Mouse (Mus musculus) midbrain, embryonic 13.5 days (tissue): Measurements from ENCODE around the gene Ndufab1. TPM values are rescaled to one million over a fixed set of nuclear protein-coding genes. Genes with fewer than 3 reads are reported as not detected.

Experiments
- ATAC-seq: fragments of 200-750 bp; cut with Nextera tagmentation; 2 replicates; pipeline ENCODE4 v1.8.0; 2017; ENCODE audit warnings: mild to moderate bottlenecking, moderate TSS enrichment, moderate library complexity
- H3K27ac ChIP-seq: fragments of 300-500 bp; sonication (generic); 2 replicates; pipeline ENCODE4 v1.5.1; 2015; ENCODE audit warnings: inconsistent platforms, mild to moderate bottlenecking, moderate library complexity
- H3K27me3 ChIP-seq: fragments of 300-500 bp; sonication (generic); 2 replicates; pipeline ENCODE4 v1.6.1; 2015; ENCODE audit warnings: mild to moderate bottlenecking, inconsistent platforms
- H3K36me3 ChIP-seq: fragments of 300-500 bp; sonication (generic); 2 replicates; pipeline ENCODE4 v1.6.1; 2015; ENCODE audit warnings: mild to moderate bottlenecking, inconsistent platforms
- H3K4me1 ChIP-seq: fragments of 300-500 bp; sonication (generic); replicated peaks from 2 replicates; pipeline ENCODE4 v1.6.1; 2015; ENCODE audit warnings: inconsistent platforms
- H3K4me2 ChIP-seq: fragments of 300-500 bp; sonication (generic); replicated peaks from 2 replicates; pipeline ENCODE4 v1.6.1; 2015; ENCODE audit warnings: moderate library complexity, mild to moderate bottlenecking, inconsistent platforms
- H3K4me3 ChIP-seq: fragments of 300-500 bp; sonication (generic); replicated peaks from 2 replicates; pipeline ENCODE4 v1.5.1; 2015; ENCODE audit warnings: mild to moderate bottlenecking, inconsistent platforms
- H3K9ac ChIP-seq: fragments of 300-500 bp; sonication (generic); replicated peaks from 2 replicates; pipeline ENCODE4 v1.6.1; 2015; ENCODE audit warnings: mild to moderate bottlenecking, inconsistent platforms
- H3K9me3 ChIP-seq: fragments of 300-500 bp; sonication (generic); 2 replicates; pipeline ENCODE4 v1.6.1; 2016; ENCODE audit warnings: mild to moderate bottlenecking, inconsistent platforms
- WGBS: fragments of 180-500 bp; shearing (Covaris S2); methylation state at CpG from one replicate; pipeline ENCODE4 v1.1.7; 2015; 5-methylcytosine and 5-hydroxymethylcytosine counted together
- polyA plus RNA-seq: library from polyadenylated mRNA; unstranded; fragments of >200 nt; fragmentation: Nextera tagmentation; extraction: Ambion mirVana; gene quantifications from 2 replicates; pipeline ENCODE4 v1.2.1, GENCODE M21; 2015

Ndufab1 gene
- 635 and 660 TPM in 2 replicates for polyA plus RNA-seq

GRCm38 (mm10) chr7:122101747-122102244 lies at the start of gene Ndufab1:
Ndufab1 (minus strand) TSS chr7:122101886.
- WGBS: under 1% methylated on average over 43 of the region's 43 CpGs
- Histone ChIP-seq H3K27me3 (no peaks in the 10 kb centered on the region), H3K36me3 (peaks cover 15% of the 10 kb centered on the region), H3K4me2 (peak within 1 kb of the TSS; percentile 82), H3K4me1 (peaks cover 16% of the 10 kb centered on the region), H3K4me3 (peak within 1 kb of the TSS; percentile 70), H3K27ac (peak within 1 kb of the TSS; percentile 68), H3K9ac (peak within 1 kb of the TSS; percentile 90), H3K9me3 (no peaks in the 10 kb centered on the region)
- peak; percentile 99 for ATAC-seq

GRCm38 (mm10) chr7:122140991-122141390 lies 39.3 kb upstream of the Ndufab1 start:
- Histone ChIP-seq H3K27me3 (no peaks in the 10 kb centered on the region), H3K9ac (no peak overlapping the region), H3K4me2 (no peak overlapping the region), H3K27ac (no peak overlapping the region), H3K36me3 (peaks cover 92% of the 10 kb centered on the region), H3K9me3 (no peaks in the 10 kb centered on the region), H3K4me1 (no peaks in the 10 kb centered on the region), H3K4me3 (no peak overlapping the region)
- no peak for ATAC-seq

GRCm38 (mm10) chr7:122138190-122138589 lies 36.5 kb upstream of the Ndufab1 start:
- no peak overlapping the region for H3K4me2 ChIP-seq

GRCm38 (mm10) chr7:122137071-122137470 lies 35.4 kb upstream of the Ndufab1 start:
- H3K9me3 ChIP-seq: no peaks in the 10 kb centered on the region
- no peak overlapping the region for H3K4me2 ChIP-seq
- no peak for ATAC-seq
- no peak overlapping the region for H3K27ac ChIP-seq
- H3K9ac ChIP-seq: no peak overlapping the region
- H3K27me3 ChIP-seq: no peaks in the 10 kb centered on the region
- no peak overlapping the region for H3K4me3 ChIP-seq
- H3K36me3 ChIP-seq: peaks cover 74% of the 10 kb centered on the region
- H3K4me1 ChIP-seq: peaks cover 13% of the 10 kb centered on the region

More at GRCm38 (mm10) chr7:122138190-122138589, 36.5 kb upstream of the Ndufab1 start:
- Histone ChIP-seq H3K4me3 (no peak overlapping the region), H3K27ac (no peak overlapping the region), H3K27me3 (no peaks in the 10 kb centered on the region), H3K9ac (no peak overlapping the region), H3K9me3 (no peaks in the 10 kb centered on the region), H3K36me3 (peaks cover 83% of the 10 kb centered on the region), H3K4me1 (peaks cover 9% of the 10 kb centered on the region)
- ATAC-seq: no peak
- WGBS: 97% methylated on average over 5 of the region's 5 CpGs

- Histone ChIP-seq H3K9me3 (no peaks in the 10 kb centered on the region), H3K27me3 (no peaks in the 10 kb centered on the region), H3K4me2 (no peak overlapping the region), H3K4me1 (peaks cover 17% of the 10 kb centered on the region), H3K27ac (no peak overlapping the region), H3K9ac (no peak overlapping the region), H3K36me3 (peaks cover 55% of the 10 kb centered on the region), H3K4me3 (no peak overlapping the region)
- WGBS: 77% methylated on average over 10 of the region's 10 CpGs
- ATAC-seq: no peak
These were observed 33.4 kb upstream of the Ndufab1 start for GRCm38 (mm10) chr7:122135070-122135469.

- H3K9me3 ChIP-seq: no peaks in the 10 kb centered on the region
- 20% methylated on average over 8 of the region's 8 CpGs for WGBS
- peak overlapping the region; percentile 94 for H3K4me3 ChIP-seq
- H3K4me1 ChIP-seq: peaks cover 17% of the 10 kb centered on the region
- peaks cover 39% of the 10 kb centered on the region for H3K36me3 ChIP-seq
- 0 out of 2 replicates have a peak overlapping the region, but pooled peaks have one; percentile 63 for H3K27ac ChIP-seq
- peak overlapping the region; percentile 88 for H3K4me2 ChIP-seq
- no peaks in the 10 kb centered on the region for H3K27me3 ChIP-seq
- no peak for ATAC-seq
- H3K9ac ChIP-seq: peak overlapping the region; percentile 84
These were observed 31.6 kb upstream of the Ndufab1 start for GRCm38 (mm10) chr7:122133338-122133625.

- Histone ChIP-seq H3K36me3 (peaks cover 39% of the 10 kb centered on the region), H3K27me3 (no peaks in the 10 kb centered on the region), H3K9ac (peak within 1 kb of the TSS; percentile 84), H3K27ac (peak within 1 kb of the TSS; percentile 63; the same call in 1 of the 2 replicates), H3K4me1 (peaks cover 17% of the 10 kb centered on the region), H3K4me2 (peak within 1 kb of the TSS; percentile 88), H3K9me3 (no peaks in the 10 kb centered on the region), H3K4me3 (peak within 1 kb of the TSS; percentile 94)
- ATAC-seq: peak; percentile 98
- WGBS: under 1% methylated on average over 54 of the region's 54 CpGs
These were observed 31.0 kb upstream of the Ndufab1 start, which contains the start of the genes Palb2 and Dctn5 for GRCm38 (mm10) chr7:122132497-122133337. Palb2 (minus strand) TSS chr7:122132985. Dctn5 (plus strand) TSS chr7:122133041.

- no peak for ATAC-seq
- H3K4me3 ChIP-seq: peak overlapping the region; percentile 94
- peaks cover 17% of the 10 kb centered on the region for H3K4me1 ChIP-seq
- peak overlapping the region; percentile 88 for H3K4me2 ChIP-seq
- H3K27me3 ChIP-seq: no peaks in the 10 kb centered on the region
- H3K9me3 ChIP-seq: no peaks in the 10 kb centered on the region
- peaks cover 40% of the 10 kb centered on the region for H3K36me3 ChIP-seq
- H3K27ac ChIP-seq: no peak overlapping the region
- no peak overlapping the region for H3K9ac ChIP-seq
These were observed 30.1 kb upstream of the Ndufab1 start for GRCm38 (mm10) chr7:122131834-122132233.

- H3K27ac ChIP-seq: no peak overlapping the region
- H3K27me3 ChIP-seq: no peaks in the 10 kb centered on the region
- WGBS: 93% methylated on average over 11 of the region's 11 CpGs
- 0 out of 2 replicates have a peak, but pooled peaks cover 3% of the 10 kb centered on the region for H3K4me1 ChIP-seq
- H3K9ac ChIP-seq: no peak overlapping the region
- ATAC-seq: no peak
- H3K9me3 ChIP-seq: no peaks in the 10 kb centered on the region
- H3K4me3 ChIP-seq: no peak overlapping the region
- H3K4me2 ChIP-seq: no peak overlapping the region
- H3K36me3 ChIP-seq: peaks cover 40% of the 10 kb centered on the region
These were observed 25.3 kb upstream of the Ndufab1 start for GRCm38 (mm10) chr7:122126946-122127345.

GRCm38 (mm10) chr7:122125636-122126035 lies 23.9 kb upstream of the Ndufab1 start:
- no peak overlapping the region for H3K4me2 ChIP-seq
- no peak overlapping the region for H3K27ac ChIP-seq
- H3K9ac ChIP-seq: no peak overlapping the region
- 74% methylated on average over 8 of the region's 8 CpGs for WGBS
- H3K27me3 ChIP-seq: no peaks in the 10 kb centered on the region
- no peak overlapping the region for H3K4me3 ChIP-seq
- peaks cover 49% of the 10 kb centered on the region for H3K36me3 ChIP-seq
- ATAC-seq: no peak
- no peaks in the 10 kb centered on the region for H3K9me3 ChIP-seq
- no peaks in the 10 kb centered on the region for H3K4me1 ChIP-seq

GRCm38 (mm10) chr7:122123518-122123917 lies 21.8 kb upstream of the Ndufab1 start:
- H3K4me3 ChIP-seq: no peak overlapping the region
- WGBS: 90% methylated on average over 4 of the region's 4 CpGs
- no peak overlapping the region for H3K27ac ChIP-seq
- no peaks in the 10 kb centered on the region for H3K4me1 ChIP-seq
- peaks cover 53% of the 10 kb centered on the region for H3K36me3 ChIP-seq
- no peak overlapping the region for H3K9ac ChIP-seq
- ATAC-seq: no peak
- H3K4me2 ChIP-seq: no peak overlapping the region
- H3K27me3 ChIP-seq: no peaks in the 10 kb centered on the region
- no peaks in the 10 kb centered on the region for H3K9me3 ChIP-seq

GRCm38 (mm10) chr7:122108206-122108605 lies 6.5 kb upstream of the Ndufab1 start:
- no peak overlapping the region for H3K4me3 ChIP-seq
- no peaks in the 10 kb centered on the region for H3K4me1 ChIP-seq
- no peak overlapping the region for H3K9ac ChIP-seq
- H3K4me2 ChIP-seq: no peak overlapping the region
- no peak overlapping the region for H3K27ac ChIP-seq
- no peaks in the 10 kb centered on the region for H3K9me3 ChIP-seq
- H3K36me3 ChIP-seq: peaks cover 36% of the 10 kb centered on the region
- H3K27me3 ChIP-seq: no peaks in the 10 kb centered on the region
- ATAC-seq: no peak
- 96% methylated on average over 6 of the region's 6 CpGs for WGBS
